9 mouse cellular contexts compared by ENCODE assay signal in the genomic region with DNA sequence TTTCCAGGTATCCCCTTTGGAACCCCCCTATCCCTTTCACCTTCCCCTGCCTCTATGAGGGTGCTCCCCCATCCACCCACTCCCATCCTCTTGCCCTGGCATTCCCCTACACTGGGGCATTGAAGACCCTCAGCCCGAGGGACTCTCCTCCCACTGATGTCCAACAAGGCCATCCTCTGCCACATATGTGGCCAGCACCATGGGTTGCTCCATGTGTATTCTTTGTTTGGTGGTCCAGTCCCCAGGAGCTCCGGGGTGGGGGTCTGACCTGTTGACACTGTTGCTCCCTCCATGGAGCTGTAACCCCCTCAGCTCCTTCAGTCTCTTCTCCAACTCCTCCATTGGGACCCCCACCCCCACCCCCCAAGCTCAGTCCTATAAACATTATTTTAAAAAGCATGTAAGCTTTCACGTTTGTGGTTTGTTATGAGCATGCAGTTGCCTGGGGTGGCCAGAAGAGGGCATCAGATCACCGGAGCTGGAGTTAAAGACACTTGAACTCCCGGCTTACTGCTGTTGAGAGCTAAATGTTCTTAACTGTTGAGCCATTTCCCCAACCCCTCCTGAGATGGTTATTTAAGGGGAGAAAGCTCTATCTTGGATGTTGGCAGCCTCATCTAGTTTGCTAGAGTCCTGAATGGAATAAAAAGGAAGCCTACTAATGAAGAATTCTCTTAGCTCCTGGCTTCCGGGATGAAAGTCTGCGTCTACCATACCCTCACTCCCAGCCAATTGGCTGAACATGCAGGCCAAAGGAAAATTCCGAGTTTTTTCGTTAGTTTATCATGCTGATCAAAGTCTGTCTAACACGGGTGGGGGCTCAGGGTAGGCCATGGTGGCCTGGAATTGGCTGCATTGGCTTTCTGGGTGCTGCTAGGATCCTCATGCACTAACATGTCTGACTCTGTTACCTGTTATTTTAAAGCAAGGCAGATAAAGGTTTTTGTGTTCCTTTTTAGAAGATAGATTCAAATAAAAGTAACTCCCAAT. TPM values are rescaled to one million over a fixed set of nuclear protein-coding genes. Genes with fewer than 3 reads are reported as not detected.
A peak's percentile ranks its signal among the peaks of the same experiment; 100 is the strongest.
DNase-seq lines count a peak whose midpoint lies in the region; ATAC-seq and TF ChIP-seq lines count a peak whose summit lies in the region.
"Had no signal": no experiment of that assay in that cellular context is flagged by ENCODE, and none has a peak within 500 bp of the region (broad histone marks: within the 10 kb centered on the region; RNA-seq: fewer than 3 reads in every experiment).

No protein-coding gene starts in this region.

- 42% methylated on average over 10 of the region's 10 CpGs for WGBS in kidney, postnatal 0 days

- no peak overlapping the region for H3K4me2 ChIP-seq in kidney, postnatal 0 days (ENCODE audit: low read length)
- H3K4me2 ChIP-seq: limb, embryonic 13.5 days had no signal

- no peak overlapping the region for H3K4me3 ChIP-seq in kidney, postnatal 0 days (replicated peaks; ENCODE audit: low read depth, low read length)
- H3K4me3 ChIP-seq: limb, embryonic 13.5 days had no signal

- peak; percentile 10 to 66 for DNase-seq in adrenal gland, adult (ENCODE audit: inconsistent age in 2 of 2, low spot score in 1 of 2)
- DNase-seq in adrenal gland, adult 8-10 months = no peak
- peak; percentile 26 for DNase-seq in MN1 (ENCODE audit: low spot score)
- peak; percentile 79 to 82 for DNase-seq in cerebellum, postnatal 10 days
- DNase-seq in frontal cortex, postnatal 36 days (ENCODE audit: low spot score in 2 of 2) = peak; percentile 40 to 47
- peak; percentile 79 for DNase-seq in kidney, postnatal 0 days (ENCODE audit: low spot score)
- DNase-seq in lung, postnatal 25 days (ENCODE audit: low spot score) = peak; percentile 45
- peak; percentile 17 for DNase-seq in retina, postnatal 7 days (ENCODE audit: low read depth, low spot score)

- no peak overlapping the region for H3K27ac ChIP-seq in kidney, postnatal 0 days
- H3K27ac ChIP-seq: limb, embryonic 13.5 days had no signal

- H3K36me3 ChIP-seq in kidney, postnatal 0 days (ENCODE audit: insufficient read depth, low read length) = no peaks in the 10 kb centered on the region
- H3K36me3 ChIP-seq: limb, embryonic 13.5 days had no signal

- no peaks in the 10 kb centered on the region for H3K27me3 ChIP-seq in kidney, postnatal 0 days (ENCODE audit: insufficient read depth, low read length)
- H3K27me3 ChIP-seq: limb, embryonic 13.5 days had no signal

- no peak overlapping the region for H3K9ac ChIP-seq in kidney, postnatal 0 days (ENCODE audit: low read depth, low read length)
- H3K9ac ChIP-seq: limb, embryonic 13.5 days had no signal

- 0 out of 2 replicates have a peak, but pooled peaks have one; percentile 42 for ATAC-seq in kidney, postnatal 0 days (replicated peaks; ENCODE audit: low FRiP score, low read depth)

- TF ChIP-seq CTCF in kidney, postnatal 0 days (IDR thresholded peaks at IDR 0.05; ENCODE audit: low read depth) = peak; percentile 87

- no peaks in the 10 kb centered on the region for H3K9me3 ChIP-seq in kidney, postnatal 0 days (replicated peaks; ENCODE audit: low read length)
- H3K9me3 ChIP-seq: limb, embryonic 13.5 days had no signal

- H3K4me1 ChIP-seq in kidney, postnatal 0 days (replicated peaks; ENCODE audit: insufficient read depth, low read length) = no peaks in the 10 kb centered on the region
- H3K4me1 ChIP-seq: limb, embryonic 13.5 days had no signal

RNA-seq across cellular contexts. Expression of a gene that starts 26.8 kb away (rescaled TPM):
- 1 to 10 TPM; 3.2 to 4.0 (median 3.6) TPM for total RNA-seq in adrenal gland, adult 8-10 months (2022)
- polyA plus RNA-seq in kidney, postnatal 0 days (2015; fragmentation: Nextera tagmentation; extraction: Ambion mirVana) = 20.3 and 25.8 TPM in 2 replicates
